Mouse (Mus musculus): ENCODE measurements around the gene Nhej1.

DNA sequence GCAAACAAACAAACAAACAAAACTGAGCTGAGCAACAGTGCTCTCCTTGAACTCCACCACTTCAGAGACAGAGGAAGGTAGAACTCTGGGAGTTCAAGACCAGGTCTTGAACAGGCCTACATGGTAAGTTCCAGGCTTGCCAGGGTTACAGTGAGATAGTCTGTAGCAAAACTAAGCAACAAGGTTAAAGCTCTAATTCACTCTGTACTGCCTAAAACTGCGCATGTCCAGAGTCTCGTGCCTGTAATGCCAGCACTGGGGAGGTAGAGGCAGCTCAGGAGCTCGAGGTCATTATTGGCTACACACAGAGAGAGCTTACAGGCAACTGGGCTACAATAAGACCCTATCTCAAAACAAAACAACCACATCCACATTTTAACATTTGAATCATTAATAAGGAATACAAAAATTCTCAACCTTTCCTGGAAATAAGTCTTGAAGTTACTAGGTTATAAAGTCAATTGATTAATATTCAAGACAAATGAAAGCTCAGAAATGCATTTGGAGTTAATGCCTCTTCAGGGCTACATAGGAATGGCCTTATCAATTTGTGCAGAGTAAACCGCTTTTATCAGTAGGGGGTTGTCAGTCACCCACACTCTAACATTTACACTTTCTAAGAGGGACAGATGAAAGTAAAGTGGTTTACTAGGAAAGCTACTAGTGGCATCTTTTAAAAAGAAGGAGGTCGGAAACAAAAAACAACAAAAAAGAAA, 34.7 kb upstream of the Nhej1 start:
- TF ChIP-seq POLR2A (IDR thresholded peaks at IDR 0.05; ENCODE audit: low read depth, low read length) (no peak), CTCF (IDR thresholded peaks at IDR 0.05; ENCODE audit: borderline replicate concordance, insufficient read depth, low read length) (no peak)
